Mouse (Mus musculus): ENCODE data around the gene Sntb2.

GRCm38 (mm10) chr8:106985951-106986350, 50.4 kb downstream of the Sntb2 start:
- TF ChIP-seq CTCF (conservative IDR thresholded peaks at IDR 0.05 in 1 of 2, IDR thresholded peaks at IDR 0.05 in 1 of 2; ENCODE audit: low read depth in 2 of 2, low read length in 2 of 2), result no peak
- no peak for TF ChIP-seq ELF1 (IDR thresholded peaks at IDR 0.05; ENCODE audit: low read depth, low read length)
- TF ChIP-seq CHD2 (IDR thresholded peaks at IDR 0.05; ENCODE audit: low read length), result no peak
- no peak for TF ChIP-seq EP300 (IDR thresholded peaks at IDR 0.05; ENCODE audit: low read length)
- TF ChIP-seq POLR2A (IDR thresholded peaks at IDR 0.05; ENCODE audit: low read depth, low read length), result no peak
- no peak for TF ChIP-seq TCF12 (IDR thresholded peaks at IDR 0.05; ENCODE audit: low read depth, low read length)
- no peak for TF ChIP-seq PAX5 (IDR thresholded peaks at IDR 0.05; ENCODE audit: low read length)
- TF ChIP-seq UBTF (IDR thresholded peaks at IDR 0.05; ENCODE audit: low read depth, low read length), result no peak
- no peak for TF ChIP-seq MAX (IDR thresholded peaks at IDR 0.05; ENCODE audit: low read length)
- no peak for TF ChIP-seq ETS1 (conservative IDR thresholded peaks at IDR 0.05; ENCODE audit: low read depth, low read length)
- no peak for TF ChIP-seq RAD21 (IDR thresholded peaks at IDR 0.05; ENCODE audit: low read depth, low read length)

Data from CH12.LX (cell line).